Mouse (Mus musculus) embryonic fibroblast, embryonic 13.5 days (primary cell): Measurements from ENCODE around the gene Pa2g4. TPM values are rescaled to one million over a fixed set of nuclear protein-coding genes. Genes with fewer than 3 reads are reported as not detected.

Experiments used
- H3K27ac ChIP-seq: 2 replicates; pipeline ENCODE4 v1.5.1; 2012; ENCODE audit warnings: low read length, control low read depth, inconsistent platforms; ENCODE audit not compliant: insufficient read depth
- H3K4me1 ChIP-seq: 2 replicates; pipeline ENCODE4 v1.6.1; 2011; ENCODE audit warnings: low read length; ENCODE audit not compliant: control insufficient read depth, insufficient read depth
- H3K4me3 ChIP-seq: 2 replicates; pipeline ENCODE4 v1.5.1; 2011; ENCODE audit warnings: mild to moderate bottlenecking, control low read depth, low read length; ENCODE audit not compliant: insufficient read depth
- CTCF ChIP-seq: IDR thresholded peaks from 2 replicates; pipeline ENCODE4 v1.5.1; 2011; ENCODE audit warnings: mild to moderate bottlenecking, control low read depth, low read length, moderate library complexity, borderline replicate concordance; ENCODE audit not compliant: insufficient read depth
- POLR2A ChIP-seq: IDR thresholded peaks from 2 replicates; pipeline ENCODE4 v1.6.1; 2011; ENCODE audit warnings: low read depth, mild to moderate bottlenecking, control low read depth, low read length, moderate library complexity
- polyA plus RNA-seq: library from polyadenylated mRNA; stranded (reverse); fragments of >200 nt; gene quantifications from 2 replicates; pipeline ENCODE4 v1.2.4, GENCODE M21; 2011; ENCODE audit warnings: low read depth; ENCODE audit not compliant: missing spikeins, insufficient read length

The Pa2g4 gene
- polyA plus RNA-seq, 1 experiment: 146 TPM

DNA sequence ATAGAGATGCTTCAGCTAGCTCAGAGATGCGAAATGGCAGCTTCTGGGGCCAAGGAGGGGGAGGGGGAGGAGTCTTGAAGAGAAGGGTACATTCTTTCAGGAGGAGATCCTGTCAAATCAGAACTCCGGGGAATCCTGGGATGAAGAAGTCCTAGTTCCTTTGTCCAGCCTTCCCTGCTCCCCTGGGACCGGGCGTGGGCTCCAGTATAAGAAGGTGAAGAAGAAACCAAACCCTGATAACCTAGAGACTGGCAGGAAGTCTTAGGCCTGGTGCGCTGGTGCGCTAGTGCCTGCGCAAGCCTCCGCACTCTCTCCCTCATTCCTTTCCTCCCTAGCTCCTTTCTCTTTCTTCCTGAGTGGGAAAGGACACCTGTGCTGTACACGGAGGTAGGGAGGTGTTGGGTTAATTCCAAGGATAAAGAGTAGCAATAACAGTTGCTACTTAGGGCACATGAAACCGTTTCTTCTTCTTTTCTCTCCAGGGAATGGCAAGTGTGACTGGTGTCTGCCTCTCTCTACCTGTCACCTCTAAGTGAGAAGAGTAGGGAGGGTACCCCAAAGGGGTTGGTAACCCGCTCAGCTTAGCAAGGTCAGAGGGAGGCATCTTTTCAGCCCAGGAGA is 41.6 kb downstream of the Pa2g4 start:
- Histone ChIP-seq H3K4me1 (no peaks in the 10 kb centered on the region), H3K27ac (peak overlapping the region; percentile 12; the same call in 1 of the 2 replicates), H3K4me3 (peak overlapping the region; percentile 91)
- no peak for TF ChIP-seq CTCF
- peak; percentile 41 for TF ChIP-seq POLR2A

DNA sequence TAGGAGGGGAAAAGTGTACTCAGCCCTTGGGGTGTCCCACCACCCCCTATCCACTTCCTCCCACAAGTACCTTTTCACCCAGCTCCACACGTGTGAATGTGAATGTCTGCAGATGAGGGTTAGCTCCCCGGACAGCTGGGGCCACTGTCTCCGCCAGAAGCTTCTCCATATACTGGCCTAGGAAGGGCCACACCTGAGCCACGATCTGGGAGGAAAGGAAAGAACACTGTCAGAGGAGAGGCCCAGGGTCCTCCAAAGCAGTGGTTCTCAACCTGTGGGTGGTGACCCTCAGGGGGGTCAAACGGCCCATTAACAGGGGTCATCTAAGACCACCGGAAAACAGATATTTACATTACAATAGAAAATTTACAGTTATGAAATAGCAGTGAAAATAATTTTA is 43.4 kb downstream of the Pa2g4 start:
- no peaks in the 10 kb centered on the region for H3K4me1 ChIP-seq

DNA sequence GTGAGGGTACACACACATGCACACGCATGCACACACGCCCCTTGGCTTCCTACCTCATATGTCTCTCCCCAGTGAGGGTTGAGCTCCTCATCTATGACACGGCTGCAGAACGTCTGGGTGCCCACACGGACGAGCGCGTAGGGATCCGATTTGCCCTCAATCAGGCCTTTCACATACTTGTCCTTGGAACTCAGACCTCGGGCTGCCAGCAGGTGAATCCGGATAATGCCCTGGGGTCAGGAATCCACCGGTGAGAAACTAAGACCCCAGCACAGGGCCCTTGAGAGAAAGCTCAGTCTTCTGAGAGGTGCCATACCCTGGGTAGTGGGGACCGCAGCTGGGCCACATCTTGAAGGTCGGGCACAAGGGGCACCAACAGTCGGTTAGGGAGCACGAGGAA is 45.2 kb downstream of the Pa2g4 start:
- H3K4me1 ChIP-seq: no peaks in the 10 kb centered on the region
- H3K27ac ChIP-seq: no peak overlapping the region
- TF ChIP-seq POLR2A (no peak), CTCF (no peak)
- H3K4me3 ChIP-seq: no peak overlapping the region

More for the DNA sequence above, 43.4 kb downstream of the Pa2g4 start:
- TF ChIP-seq CTCF: no peak
- no peak for TF ChIP-seq POLR2A
- Histone ChIP-seq H3K27ac (no peak overlapping the region), H3K4me3 (no peak overlapping the region)

DNA sequence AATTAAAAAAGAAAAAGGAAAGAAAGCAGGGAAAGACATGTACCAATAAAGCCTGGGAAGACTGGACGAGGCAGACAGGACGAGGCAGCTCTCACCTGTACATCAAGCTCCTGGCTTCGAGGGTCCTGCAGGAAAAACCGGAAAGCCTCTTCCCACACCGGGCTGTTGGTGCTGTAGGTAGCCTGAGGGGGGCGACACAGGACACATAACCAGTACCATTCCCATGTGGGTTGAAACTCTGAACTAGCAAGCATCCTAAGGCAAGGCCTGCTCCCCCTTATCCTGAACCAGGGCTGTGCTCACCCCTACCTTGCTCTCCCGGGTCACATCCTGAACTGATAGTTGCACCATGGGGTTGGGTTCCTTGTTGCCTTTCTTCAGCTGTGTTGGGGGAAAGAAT is 47.0 kb downstream of the Pa2g4 start:
- Histone ChIP-seq H3K4me1 (no peaks in the 10 kb centered on the region), H3K4me3 (no peak overlapping the region), H3K27ac (no peak overlapping the region)
- TF ChIP-seq POLR2A: no peak
- TF ChIP-seq CTCF: peak; percentile 38; the same call in 1 of the 2 replicates

DNA sequence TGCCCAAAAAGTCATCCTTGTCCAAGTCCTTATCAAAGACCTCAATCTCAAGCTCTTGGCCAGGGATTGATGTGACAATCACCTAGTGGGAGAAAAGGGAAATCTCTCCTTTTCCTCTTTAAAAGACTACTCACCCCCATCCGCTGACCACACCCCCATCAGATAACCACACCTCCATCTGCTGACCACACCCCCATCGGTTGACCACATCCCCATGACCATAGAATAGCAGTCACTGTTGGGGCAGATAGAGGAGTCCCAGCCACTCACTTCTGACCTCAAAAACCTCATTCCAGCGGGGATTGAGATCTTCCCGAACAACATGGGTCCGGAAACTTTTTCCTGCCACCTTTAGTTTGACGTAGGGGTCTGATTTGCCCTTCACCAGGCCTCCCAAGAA is 49.1 kb downstream of the Pa2g4 start:
- H3K27ac ChIP-seq: no peak overlapping the region
- H3K4me3 ChIP-seq: no peak overlapping the region
- no peaks in the 10 kb centered on the region for H3K4me1 ChIP-seq
- no peak for TF ChIP-seq POLR2A
- TF ChIP-seq CTCF: no peak

DNA sequence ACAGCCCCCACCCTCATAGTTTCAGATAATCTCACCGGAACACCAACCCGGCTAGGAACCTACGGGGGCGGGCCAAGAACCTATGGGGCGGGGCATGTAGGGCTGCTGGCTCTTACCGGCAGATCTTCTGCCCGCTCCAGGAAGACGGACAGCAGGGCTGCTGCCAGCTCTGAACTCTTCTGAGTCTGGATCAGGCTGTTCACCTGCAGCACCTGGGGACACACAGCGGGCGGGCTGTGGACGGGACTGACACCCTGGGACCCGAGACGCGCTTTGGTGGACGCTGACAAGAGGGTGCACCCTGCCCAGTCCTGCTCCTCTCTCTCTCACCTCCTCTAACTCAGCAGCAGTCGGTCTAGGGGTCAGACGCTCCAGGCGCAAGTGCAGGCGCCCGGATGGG is 49.8 kb downstream of the Pa2g4 start:
- Histone ChIP-seq H3K4me3 (no peak overlapping the region), H3K4me1 (no peaks in the 10 kb centered on the region), H3K27ac (no peak overlapping the region)
- TF ChIP-seq POLR2A (no peak), CTCF (no peak)

DNA sequence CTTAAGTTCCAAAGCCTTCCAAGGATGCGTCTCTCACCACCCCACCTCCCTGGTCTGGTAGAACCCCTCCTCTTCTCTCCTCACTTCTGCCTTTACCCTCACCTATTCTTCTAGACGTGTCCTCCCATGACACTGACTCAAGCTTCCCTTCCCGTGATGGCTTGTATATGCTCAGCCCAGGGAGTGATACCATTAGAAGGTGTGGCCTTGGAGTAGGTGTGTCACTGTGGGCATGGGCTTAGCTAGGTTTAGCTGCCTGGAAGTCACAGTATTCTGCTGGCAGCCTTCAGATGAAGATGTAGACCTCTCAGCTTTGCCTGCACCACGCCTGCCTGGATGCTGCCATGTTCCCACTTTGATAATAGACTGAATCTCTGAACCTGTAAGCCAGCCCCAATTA is 50.7 kb downstream of the Pa2g4 start:
- no peak for TF ChIP-seq POLR2A
- TF ChIP-seq CTCF: no peak
- H3K4me3 ChIP-seq: no peak overlapping the region
- no peaks in the 10 kb centered on the region for H3K4me1 ChIP-seq
- H3K27ac ChIP-seq: no peak overlapping the region

DNA sequence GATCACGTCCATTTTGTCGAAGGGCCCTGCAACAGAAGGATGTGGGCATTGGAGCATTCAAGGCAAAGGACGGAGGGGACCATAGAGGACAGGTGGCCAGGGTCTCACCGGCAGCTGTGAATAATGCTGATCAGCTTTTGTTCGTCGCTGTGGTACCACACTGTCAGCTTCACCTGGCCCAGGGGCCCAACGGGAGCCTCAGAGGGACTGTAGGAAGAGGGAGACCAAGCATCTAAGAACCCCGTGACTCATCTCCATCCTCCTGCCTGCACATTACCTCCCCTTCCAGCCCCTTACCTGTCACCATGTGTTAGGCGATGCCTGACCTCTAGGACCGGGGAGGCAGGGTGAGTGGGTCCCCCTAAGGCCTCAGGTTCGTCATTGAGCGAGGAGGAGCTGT is 54.0 kb downstream of the Pa2g4 start:
- no peak overlapping the region for H3K27ac ChIP-seq
- no peak overlapping the region for H3K4me3 ChIP-seq
- no peaks in the 10 kb centered on the region for H3K4me1 ChIP-seq
- no peak for TF ChIP-seq CTCF
- TF ChIP-seq POLR2A: no peak

DNA sequence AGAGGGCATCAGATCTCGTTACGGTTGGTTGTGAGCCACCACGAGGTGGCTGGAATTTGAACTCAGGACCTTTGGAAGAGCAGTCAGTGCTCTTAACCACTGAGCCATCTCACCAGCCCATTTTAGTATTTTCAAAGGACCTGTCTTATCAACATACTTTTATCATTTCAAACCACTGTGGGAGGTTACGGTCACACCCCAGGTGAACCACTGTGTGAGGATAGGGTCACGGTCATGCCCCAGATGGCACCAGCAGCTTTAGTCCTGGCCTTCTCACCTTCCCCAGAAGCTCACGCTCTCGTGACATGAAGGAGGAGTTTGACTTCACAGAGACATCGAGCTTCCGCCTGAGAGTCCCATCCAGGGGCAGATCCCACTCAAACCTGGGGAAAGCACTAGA is 54.6 kb downstream of the Pa2g4 start:
- TF ChIP-seq POLR2A (no peak), CTCF (no peak)
- no peak overlapping the region for H3K4me3 ChIP-seq
- no peak overlapping the region for H3K27ac ChIP-seq
- no peaks in the 10 kb centered on the region for H3K4me1 ChIP-seq

DNA sequence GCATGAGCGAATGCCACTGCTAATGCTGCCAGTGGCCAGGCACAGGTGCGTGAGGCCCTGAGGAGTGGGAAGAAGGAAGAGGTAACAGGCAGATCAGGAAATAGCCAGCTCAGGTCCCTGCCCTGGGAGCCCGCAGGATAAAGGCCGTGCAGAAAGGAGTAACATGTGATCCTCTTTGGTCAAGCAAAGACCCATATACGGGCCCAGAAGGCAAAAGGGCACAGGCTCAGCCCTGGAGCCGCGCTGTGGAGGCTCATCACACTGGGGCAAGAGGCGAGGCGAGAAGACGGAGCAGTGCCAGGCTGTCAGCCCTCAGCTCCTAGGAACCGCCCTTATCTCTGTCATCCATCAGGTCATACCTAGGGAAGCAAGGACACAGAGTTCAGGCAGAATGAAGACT is 55.5 kb downstream of the Pa2g4 start:
- TF ChIP-seq CTCF: no peak
- no peak for TF ChIP-seq POLR2A
- Histone ChIP-seq H3K4me3 (no peak overlapping the region), H3K27ac (no peak overlapping the region), H3K4me1 (no peaks in the 10 kb centered on the region)

DNA sequence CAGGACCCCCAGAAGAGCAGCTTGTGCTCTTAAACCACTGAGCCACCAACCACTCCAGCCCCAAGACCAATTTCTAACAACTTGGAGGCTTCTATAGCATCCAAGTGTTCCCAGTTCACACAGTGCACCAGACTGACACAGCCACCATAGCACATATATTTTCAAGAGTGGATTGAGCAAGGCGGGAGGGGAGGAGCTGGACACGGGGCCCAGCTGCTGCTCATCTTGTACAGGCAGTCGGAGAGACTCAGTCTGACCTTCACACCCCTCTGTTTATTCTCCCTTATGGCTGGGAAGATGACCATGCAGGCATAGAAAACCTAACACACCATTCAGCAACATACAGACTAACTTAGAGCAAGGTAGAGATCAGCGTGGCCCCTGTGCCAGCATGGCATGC is 56.0 kb downstream of the Pa2g4 start:
- Histone ChIP-seq H3K4me1 (no peaks in the 10 kb centered on the region; the same call in 1 of the 2 replicates), H3K4me3 (no peak overlapping the region), H3K27ac (no peak overlapping the region)
- TF ChIP-seq POLR2A (no peak), CTCF (no peak)
